Mouse (Mus musculus) thymus, adult 2 months (tissue): ENCODE data around the gene Insig1. TPM values are rescaled to one million over a fixed set of nuclear protein-coding genes. Genes with fewer than 3 reads are reported as not detected.

Experiments used
- DNase-seq: peaks from one replicate; pipeline ENCODE4 v3.0.0; 2021
- H3K27ac ChIP-seq: fragments of 200-500 bp; 2 replicates; pipeline ENCODE4 v1.5.1; 2012; ENCODE audit warnings: low read length, control low read depth; ENCODE audit not compliant: control insufficient read depth, insufficient read depth
- H3K27me3 ChIP-seq: fragments of 200-500 bp; 2 replicates; pipeline ENCODE4 v1.6.1; 2012; ENCODE audit warnings: mild to moderate bottlenecking, low read length, moderate library complexity, mixed read lengths; ENCODE audit not compliant: control insufficient read depth, insufficient read depth
- H3K36me3 ChIP-seq: fragments of 200-500 bp; 2 replicates; pipeline ENCODE4 v1.6.1; 2012; ENCODE audit warnings: mild to moderate bottlenecking, low read length, moderate library complexity; ENCODE audit not compliant: control insufficient read depth, insufficient read depth
- H3K4me1 ChIP-seq: fragments of 200-500 bp; replicated peaks from 2 replicates; pipeline ENCODE4 v1.6.1; 2012; ENCODE audit warnings: low read length; ENCODE audit not compliant: control insufficient read depth, insufficient read depth
- H3K4me3 ChIP-seq: fragments of 200-500 bp; 2 replicates; pipeline ENCODE4 v1.5.1; 2012; ENCODE audit warnings: mild to moderate bottlenecking, low read length, control low read depth, moderate library complexity; ENCODE audit not compliant: control insufficient read depth, insufficient read depth
- CTCF ChIP-seq: fragments of 200-500 bp; IDR thresholded peaks from 2 replicates; pipeline ENCODE4 v1.5.1; 2012; ENCODE audit warnings: mild to moderate bottlenecking, control low read depth, low read length, moderate library complexity, borderline replicate concordance; ENCODE audit not compliant: control insufficient read depth, poor library complexity, insufficient read depth; ENCODE audit errors: extremely low read depth
- POLR2A ChIP-seq: fragments of 200-500 bp; IDR thresholded peaks from 2 replicates; pipeline ENCODE4 v1.6.1; 2012; ENCODE audit warnings: mild to moderate bottlenecking, low read length, control low read depth, moderate library complexity; ENCODE audit not compliant: control insufficient read depth, poor library complexity, insufficient read depth; ENCODE audit errors: extremely low read depth
- WGBS: fragments of 180-500 bp; shearing (Covaris S2); methylation state at CpG from one replicate; pipeline ENCODE4 v1.1.7; 2018; 5-methylcytosine and 5-hydroxymethylcytosine counted together
- polyA plus RNA-seq: library from polyadenylated mRNA; depleted of rRNA; stranded (reverse); fragments of >200 nt; gene quantifications from 2 replicates; pipeline ENCODE4 v1.2.3, GENCODE M21; 2012

The Insig1 gene
- polyA plus RNA-seq, 1 experiment, result 39.6 TPM

DNA sequence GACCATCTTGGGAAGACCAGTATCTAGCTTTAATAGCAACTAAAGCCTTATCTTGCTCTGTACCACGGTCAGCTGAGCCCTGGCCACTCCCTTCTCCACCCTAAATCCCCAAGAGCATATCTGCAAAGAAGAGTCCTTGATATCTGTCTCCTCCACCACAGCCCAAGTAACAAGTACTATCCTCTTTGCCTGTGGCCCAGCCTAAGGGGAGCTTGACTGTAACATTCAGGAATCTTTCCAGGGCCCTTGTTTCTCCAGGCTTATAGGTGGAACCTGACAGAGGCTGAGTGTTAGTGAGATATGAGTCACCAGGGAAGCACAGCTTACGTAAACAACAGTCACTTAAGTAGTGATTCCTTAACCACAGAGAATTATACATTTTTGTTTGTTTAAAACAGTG is 28.4 kb upstream of the Insig1 start:
- no peak overlapping the region for H3K27ac ChIP-seq
- no peak for TF ChIP-seq CTCF
- no peak for TF ChIP-seq POLR2A
- 80% methylated on average over 2 of the region's 2 CpGs for WGBS

GRCm38 (mm10) chr5:28043386-28043785 is 27.8 kb upstream of the Insig1 start:
- Histone ChIP-seq H3K4me1 (no peaks in the 10 kb centered on the region), H3K4me3 (no peak overlapping the region), H3K36me3 (no peaks in the 10 kb centered on the region), H3K27me3 (no peaks in the 10 kb centered on the region), H3K27ac (no peak overlapping the region)
- DNase-seq, result no peak
- no peak for TF ChIP-seq POLR2A
- no peak for TF ChIP-seq CTCF
- WGBS, result 89% methylated on average over 5 of the region's 5 CpGs

More for the DNA sequence above, 28.4 kb upstream of the Insig1 start:
- no peaks in the 10 kb centered on the region; the same call in 1 of the 2 replicates for H3K4me1 ChIP-seq
- H3K27me3 ChIP-seq, result no peaks in the 10 kb centered on the region
- DNase-seq, result no peak
- H3K36me3 ChIP-seq, result no peaks in the 10 kb centered on the region
- H3K4me3 ChIP-seq, result no peak overlapping the region

- Histone ChIP-seq H3K27ac (no peak overlapping the region), H3K4me1 (no peaks in the 10 kb centered on the region), H3K36me3 (no peaks in the 10 kb centered on the region), H3K27me3 (no peaks in the 10 kb centered on the region), H3K4me3 (no peak overlapping the region)
- TF ChIP-seq POLR2A (no peak), CTCF (no peak)
- 95% methylated on average over 3 of the region's 3 CpGs for WGBS
- no peak for DNase-seq
Measured at GRCm38 (mm10) chr5:28046966-28047365, 24.2 kb upstream of the Insig1 start.

DNA sequence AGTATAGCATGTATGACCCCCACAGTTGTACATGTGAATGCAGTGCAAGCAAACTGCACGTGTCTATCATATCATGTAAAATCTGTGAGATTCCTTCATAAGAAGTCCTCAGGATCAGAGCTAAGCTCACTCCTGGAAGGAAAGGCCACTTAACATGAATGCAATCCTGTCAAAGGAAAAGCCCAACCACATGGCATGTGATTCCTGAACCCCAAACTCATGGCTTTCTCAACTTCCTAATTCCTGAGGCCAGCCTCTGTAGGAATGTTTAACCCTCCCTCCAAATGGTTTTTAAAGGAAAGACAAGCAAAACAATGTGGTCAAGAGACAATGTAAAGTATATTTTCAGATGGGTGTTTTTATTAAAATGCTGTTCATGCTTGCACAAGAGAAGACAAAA is 23.2 kb upstream of the Insig1 start:
- no peak for DNase-seq
- H3K27ac ChIP-seq, result no peak overlapping the region
- TF ChIP-seq POLR2A, result no peak
- no peak for TF ChIP-seq CTCF
- H3K4me3 ChIP-seq, result no peak overlapping the region
- no peaks in the 10 kb centered on the region for H3K27me3 ChIP-seq
- 78% methylated on average over 1 of the region's 1 CpGs for WGBS
- no peaks in the 10 kb centered on the region for H3K36me3 ChIP-seq
- no peaks in the 10 kb centered on the region for H3K4me1 ChIP-seq

- H3K4me1 ChIP-seq, result no peaks in the 10 kb centered on the region
- DNase-seq, result no peak
- no peaks in the 10 kb centered on the region for H3K27me3 ChIP-seq
- no peak overlapping the region for H3K27ac ChIP-seq
- TF ChIP-seq CTCF (no peak), POLR2A (no peak)
- no peak overlapping the region for H3K4me3 ChIP-seq
- WGBS, result 94% methylated on average over 2 of the region's 2 CpGs
- no peaks in the 10 kb centered on the region for H3K36me3 ChIP-seq
Measured at GRCm38 (mm10) chr5:28055450-28055849, 15.7 kb upstream of the Insig1 start.

DNA sequence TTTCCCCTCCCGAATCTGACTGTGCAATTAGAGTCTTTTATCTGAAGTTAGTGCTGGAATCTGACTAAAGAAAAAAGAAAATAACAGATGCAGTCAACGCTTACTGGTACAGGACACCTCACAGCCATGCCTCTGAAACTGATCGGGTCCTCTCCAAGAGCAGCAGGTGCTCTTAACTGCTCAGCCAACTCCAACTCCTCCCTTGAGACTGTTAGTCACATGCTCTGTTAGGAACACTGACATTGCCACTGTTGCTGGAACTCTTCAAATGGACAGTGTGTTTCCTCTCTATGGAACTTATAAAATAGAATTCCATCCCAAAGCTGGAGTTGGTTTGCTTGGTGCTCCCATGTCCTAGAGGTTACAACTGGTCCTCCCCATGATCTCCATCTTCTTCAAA is 14.3 kb upstream of the Insig1 start:
- Histone ChIP-seq H3K4me3 (no peak overlapping the region), H3K36me3 (no peaks in the 10 kb centered on the region), H3K4me1 (peaks cover 4% of the 10 kb centered on the region; the same call in 1 of the 2 replicates), H3K27me3 (no peaks in the 10 kb centered on the region), H3K27ac (no peak overlapping the region)
- TF ChIP-seq POLR2A (no peak), CTCF (no peak)
- no peak for DNase-seq
- WGBS, result 86% methylated on average over 3 of the region's 3 CpGs

DNA sequence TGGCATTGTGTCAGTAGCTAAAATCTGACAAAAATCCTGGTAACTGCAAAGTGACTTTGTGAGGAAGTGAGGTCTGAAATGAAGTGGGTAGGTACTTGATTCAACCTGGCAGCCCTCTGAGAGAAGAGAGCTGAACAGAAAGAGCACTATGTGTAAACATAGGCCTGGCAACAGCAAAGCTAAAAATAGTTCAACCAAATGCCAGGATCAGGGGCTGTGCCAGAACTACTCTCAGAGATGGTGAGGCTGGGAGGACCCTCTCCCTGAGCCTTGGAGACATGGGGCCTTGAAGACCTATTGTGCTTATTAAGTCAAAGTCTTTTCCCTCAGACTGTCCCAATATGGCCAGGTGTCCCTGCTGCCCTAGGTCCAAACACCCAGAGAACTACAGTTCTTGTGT is 10.7 kb upstream of the Insig1 start:
- Histone ChIP-seq H3K36me3 (no peaks in the 10 kb centered on the region), H3K27me3 (no peaks in the 10 kb centered on the region), H3K4me3 (no peak overlapping the region), H3K4me1 (peaks cover 6% of the 10 kb centered on the region; the same call in 1 of the 2 replicates), H3K27ac (no peak overlapping the region)
- TF ChIP-seq POLR2A (no peak), CTCF (no peak)
- DNase-seq, result no peak
